24 mouse cellular contexts compared by ENCODE assay signal in genomic region chr1:157806296-157806695, GRCm38 (mm10).
DNase-seq lines count a peak whose midpoint lies in the region; ATAC-seq and TF ChIP-seq lines count a peak whose summit lies in the region.
"Had no signal": no experiment of that assay in that cellular context is flagged by ENCODE, and none has a peak within 500 bp of the region (broad histone marks: within the 10 kb centered on the region; RNA-seq: fewer than 3 reads in every experiment).

No protein-coding gene starts in this region.

- TF ChIP-seq CTCF in gastrocnemius, adult 2 months (IDR thresholded peaks at IDR 0.05), result no peak

- no peaks in the 10 kb centered on the region for H3K4me1 ChIP-seq in kidney, embryonic 14.5 days (ENCODE audit: control insufficient read depth, insufficient read depth, low read length)
- H3K4me1 ChIP-seq: heart, embryonic 12.5 days; heart, embryonic 15.5 days; hindbrain, embryonic 10.5 days; hindbrain, embryonic 13.5 days had no signal

- DNase-seq in kidney, adult 11 months, result peak; percentile 27
- no peak for DNase-seq in kidney, postnatal 4 days
- peak; percentile 14 to 37 for DNase-seq in kidney, adult 8-10 months
- peak; percentile 42 to 52 for DNase-seq in kidney, postnatal 36 days
- no peak for DNase-seq in gastrocnemius, adult 2 months
- DNase-seq: adrenal gland, adult 8-10 months; adrenal gland, postnatal 25 days; cerebellum, adult 11-12 months; cerebellum, adult 9-10 months; cerebellum, postnatal 14 days; gastrocnemius, postnatal 14 days; heart, adult 18-20 months; heart, postnatal 10 days; heart, postnatal 36 days had no signal

- H3K4me2 ChIP-seq in kidney, embryonic 14.5 days (replicated peaks; ENCODE audit: low read depth, low read length), result no peak overlapping the region
- H3K4me2 ChIP-seq: forebrain, embryonic 13.5 days; heart, embryonic 12.5 days; heart, embryonic 15.5 days; hindbrain, embryonic 13.5 days had no signal

- no peaks in the 10 kb centered on the region for H3K9me3 ChIP-seq in kidney, embryonic 14.5 days (ENCODE audit: control insufficient read depth, low read length)
- H3K9me3 ChIP-seq: forebrain, embryonic 10.5 days; forebrain, embryonic 13.5 days; heart, embryonic 12.5 days; heart, embryonic 15.5 days; hindbrain, embryonic 10.5 days; hindbrain, embryonic 13.5 days had no signal

- no peaks in the 10 kb centered on the region for H3K27me3 ChIP-seq in kidney, embryonic 14.5 days (ENCODE audit: control insufficient read depth, insufficient read depth, low read length)
- H3K27me3 ChIP-seq: forebrain, embryonic 13.5 days; heart, embryonic 12.5 days; heart, embryonic 15.5 days; hindbrain, embryonic 13.5 days had no signal

- H3K4me3 ChIP-seq in kidney, embryonic 14.5 days (ENCODE audit: low read length), result no peak overlapping the region
- H3K4me3 ChIP-seq in gastrocnemius, adult 2 months, result no peak overlapping the region
- H3K4me3 ChIP-seq: forebrain, embryonic 10.5 days; forebrain, embryonic 13.5 days; heart, embryonic 12.5 days; heart, embryonic 15.5 days; hindbrain, embryonic 10.5 days; hindbrain, embryonic 13.5 days had no signal

- H3K27ac ChIP-seq in kidney, embryonic 14.5 days (ENCODE audit: low read depth, low read length), result no peak overlapping the region
- no peak overlapping the region for H3K27ac ChIP-seq in gastrocnemius, adult 2 months
- H3K27ac ChIP-seq: forebrain, embryonic 10.5 days; forebrain, embryonic 13.5 days; heart, embryonic 15.5 days; hindbrain, embryonic 10.5 days; hindbrain, embryonic 13.5 days had no signal

- H3K36me3 ChIP-seq in kidney, embryonic 14.5 days (ENCODE audit: control insufficient read depth, insufficient read depth, low read length), result no peaks in the 10 kb centered on the region
- H3K36me3 ChIP-seq: forebrain, embryonic 10.5 days; heart, embryonic 12.5 days; heart, embryonic 15.5 days; hindbrain, embryonic 10.5 days; hindbrain, embryonic 13.5 days had no signal

- WGBS in kidney, embryonic 14.5 days, result 85% methylated on average over 1 of the region's 1 CpGs

- ATAC-seq in kidney, embryonic 14.5 days (ENCODE audit: low FRiP score, low TSS enrichment), result no peak
- ATAC-seq: activated CD4-positive, CD25-positive, alpha-beta regulatory T cell, adult 4 months; forebrain, embryonic 13.5 days; forebrain, embryonic 16.5 days; hindbrain, embryonic 16.5 days had no signal

- intact Hi-C loops in gastrocnemius, adult 2 months (cut with DNase I), result no loop called here

- no peak overlapping the region for H3K9ac ChIP-seq in kidney, embryonic 14.5 days (ENCODE audit: low read depth, low read length)
- H3K9ac ChIP-seq: forebrain, embryonic 13.5 days; heart, embryonic 12.5 days; heart, embryonic 15.5 days; hindbrain, embryonic 13.5 days had no signal

Comparison
In these comparisons a context has a peak if more than half of its experiments do, and no peak if none do; other contexts are left out.
1. DNase-seq: peak in kidney, adult 11 months (single experiment), kidney, adult 8-10 months (2 of 2) and kidney, postnatal 36 days (2 of 2); none in kidney, postnatal 4 days (0 of 2) and gastrocnemius, adult 2 months (single experiment).